Mouse (Mus musculus): ENCODE results near the gene F2rl1.

Gene F2rl1

GRCm38 (mm10) chr13:95524674-95525491 is at the start of gene F2rl1:
TSS of gene F2rl1 (minus strand) at chr13:95525227.
- DNase-seq (ENCODE audit: low spot score in 2 of 2), result no peak

GRCm38 (mm10) chr13:95570877-95571276 is 45.9 kb upstream of the F2rl1 start:
- no peak for DNase-seq (ENCODE audit: low spot score in 2 of 2)

- no peak for DNase-seq (ENCODE audit: low spot score in 2 of 2)
Observed at GRCm38 (mm10) chr13:95569326-95569725, 44.3 kb upstream of the F2rl1 start.

GRCm38 (mm10) chr13:95568336-95568735 is 43.3 kb upstream of the F2rl1 start:
- no peak for DNase-seq (ENCODE audit: low spot score in 2 of 2)

- no peak for DNase-seq (ENCODE audit: low spot score in 2 of 2)
Observed at GRCm38 (mm10) chr13:95566841-95567551, 42.0 kb upstream of the F2rl1 start.

- peak; percentile 20 to 63 for DNase-seq (ENCODE audit: low spot score in 2 of 2)
Observed at GRCm38 (mm10) chr13:95563693-95564092, 38.7 kb upstream of the F2rl1 start.

GRCm38 (mm10) chr13:95563066-95563610 is 38.1 kb upstream of the F2rl1 start:
- no peak for DNase-seq (ENCODE audit: low spot score in 2 of 2)

- DNase-seq (ENCODE audit: low spot score in 2 of 2), result no peak
Observed at GRCm38 (mm10) chr13:95557326-95557725, 32.3 kb upstream of the F2rl1 start.

- DNase-seq (ENCODE audit: low spot score in 2 of 2), result no peak
Observed at GRCm38 (mm10) chr13:95553885-95554492, 29.0 kb upstream of the F2rl1 start.

- no peak for DNase-seq (ENCODE audit: low spot score in 2 of 2)
Observed at GRCm38 (mm10) chr13:95550636-95551370, 25.8 kb upstream of the F2rl1 start.

- DNase-seq (ENCODE audit: low spot score in 2 of 2), result no peak
Observed at GRCm38 (mm10) chr13:95549421-95549820, 24.4 kb upstream of the F2rl1 start.

- DNase-seq (ENCODE audit: low spot score in 2 of 2), result no peak
Observed at GRCm38 (mm10) chr13:95548856-95549255, 23.8 kb upstream of the F2rl1 start.

GRCm38 (mm10) chr13:95548291-95548789 is 23.3 kb upstream of the F2rl1 start:
- DNase-seq (ENCODE audit: low spot score in 2 of 2), result no peak

GRCm38 (mm10) chr13:95547090-95547611 is 22.1 kb upstream of the F2rl1 start:
- DNase-seq (ENCODE audit: low spot score in 2 of 2), result no peak

GRCm38 (mm10) chr13:95546251-95546650 is 21.2 kb upstream of the F2rl1 start:
- no peak for DNase-seq (ENCODE audit: low spot score in 2 of 2)

- DNase-seq (ENCODE audit: low spot score in 2 of 2), result no peak
Observed at GRCm38 (mm10) chr13:95545729-95546186, 20.7 kb upstream of the F2rl1 start.

GRCm38 (mm10) chr13:95538021-95538420 is 13.0 kb upstream of the F2rl1 start:
- DNase-seq (ENCODE audit: low spot score in 2 of 2), result no peak

GRCm38 (mm10) chr13:95536117-95536493 is 11.1 kb upstream of the F2rl1 start:
- no peak for DNase-seq (ENCODE audit: low spot score in 2 of 2)

- DNase-seq (ENCODE audit: low spot score in 2 of 2), result no peak
Observed at GRCm38 (mm10) chr13:95535461-95536116, 10.6 kb upstream of the F2rl1 start.

GRCm38 (mm10) chr13:95535026-95535425 is 10.0 kb upstream of the F2rl1 start:
- DNase-seq (ENCODE audit: low spot score in 2 of 2), result no peak
